Mouse (Mus musculus) lung, postnatal 0 days (tissue): ENCODE results near the gene Sytl3.

ENCODE experiments used
- CTCF ChIP-seq: IDR thresholded peaks from 2 replicates; pipeline ENCODE4 v1.5.1; 2016; ENCODE audit warnings: antibody characterized with exemption, mild to moderate bottlenecking
- EP300 ChIP-seq: IDR thresholded peaks from 2 replicates; pipeline ENCODE4 v1.6.1; 2016; ENCODE audit warnings: antibody characterized with exemption, mild to moderate bottlenecking, control low read depth

- TF ChIP-seq EP300 = no peak
- TF ChIP-seq CTCF = no peak
Observed at GRCm38 (mm10) chr17:6744366-6744765, 85.5 kb downstream of the Sytl3 start.
